Mouse (Mus musculus) heart, postnatal 25 days (tissue): Measurements from ENCODE around the gene Rab4a. TPM values are rescaled to one million over a fixed set of nuclear protein-coding genes. Genes with fewer than 3 reads are reported as not detected.

Experiments
- DNase-seq: peaks from one replicate; pipeline ENCODE4 v3.0.0; 2022; ENCODE audit warnings: low spot score
- intact Hi-C: fragments of 180-260 bp; cut with DNase I; formaldehyde crosslinking; loops from one replicate; pipeline ENCODE4 v1.15.1; 2025
- total RNA-seq, 2 experiments: library from RNA; stranded (reverse); gene quantifications; 2 replicates each; pipeline ENCODE4 v1.2.3; 2021

Rab4a gene
- total RNA-seq, 2 experiments from 2014 or later: 8.2 to 8.7 TPM

GRCm38 (mm10) chr8:123842086-123842485 is 36.3 kb downstream of the Rab4a start:
- intact Hi-C loops: no loop called here
- DNase-seq: no peak

- intact Hi-C loops: no loop called here
- DNase-seq: no peak
Measured at GRCm38 (mm10) chr8:123844341-123844740, 38.6 kb downstream of the Rab4a start.

- intact Hi-C loops: no loop called here
- DNase-seq: no peak
Measured at GRCm38 (mm10) chr8:123845114-123845513, 39.3 kb downstream of the Rab4a start.

- intact Hi-C loops: no loop called here
- no peak for DNase-seq
Measured at GRCm38 (mm10) chr8:123845991-123846390, 40.2 kb downstream of the Rab4a start.

GRCm38 (mm10) chr8:123846509-123846908 is 40.7 kb downstream of the Rab4a start:
- intact Hi-C loops: no loop called here
- no peak for DNase-seq

- intact Hi-C loops: no loop called here
Measured at GRCm38 (mm10) chr8:123847546-123847945, 41.8 kb downstream of the Rab4a start.

GRCm38 (mm10) chr8:123849352-123849751 is 43.6 kb downstream of the Rab4a start:
- DNase-seq: no peak
- intact Hi-C loops: no loop called here

More at GRCm38 (mm10) chr8:123847546-123847945, 41.8 kb downstream of the Rab4a start:
- DNase-seq: no peak

GRCm38 (mm10) chr8:123851590-123851989 is 45.8 kb downstream of the Rab4a start:
- intact Hi-C loops: no loop called here
- DNase-seq: no peak

- intact Hi-C loops: no loop called here
- DNase-seq: no peak
Measured at GRCm38 (mm10) chr8:123854252-123854651, 48.5 kb downstream of the Rab4a start.

- DNase-seq: no peak
- intact Hi-C loops: no loop called here
Measured at GRCm38 (mm10) chr8:123854733-123855475, 49.1 kb downstream of the Rab4a start.

GRCm38 (mm10) chr8:123857361-123857760 is 51.6 kb downstream of the Rab4a start:
- intact Hi-C loops: no loop called here
- no peak for DNase-seq

- intact Hi-C loops: no loop called here
- no peak for DNase-seq
Measured at GRCm38 (mm10) chr8:123858574-123858940, 52.8 kb downstream of the Rab4a start.

GRCm38 (mm10) chr8:123858941-123859647 is 53.3 kb downstream of the Rab4a start:
- peak; percentile 78 for DNase-seq
- intact Hi-C loops: no loop called here

- intact Hi-C loops: no loop called here
- DNase-seq: peak; percentile 16
Measured at GRCm38 (mm10) chr8:123859648-123860259, 54.0 kb downstream of the Rab4a start, which contains the start of gene Ccsap. Gene Ccsap, minus strand, starts transcription at chr8:123860209.

GRCm38 (mm10) chr8:123860386-123860785 is 54.6 kb downstream of the Rab4a start:
- intact Hi-C loops: no loop called here
- no peak for DNase-seq

- no peak for DNase-seq
- intact Hi-C loops: no loop called here
Measured at GRCm38 (mm10) chr8:123865786-123866185, 60.0 kb downstream of the Rab4a start.

GRCm38 (mm10) chr8:123866971-123867370 is 61.2 kb downstream of the Rab4a start:
- intact Hi-C loops: no loop called here
- DNase-seq: no peak

- intact Hi-C loops: no loop called here
- no peak for DNase-seq
Measured at GRCm38 (mm10) chr8:123872048-123872447, 66.3 kb downstream of the Rab4a start.

- intact Hi-C loops: no loop called here
- no peak for DNase-seq
Measured at GRCm38 (mm10) chr8:123873364-123873763, 67.6 kb downstream of the Rab4a start.

- no peak for DNase-seq
- intact Hi-C loops: no loop called here
Measured at GRCm38 (mm10) chr8:123874324-123874723, 68.5 kb downstream of the Rab4a start.

GRCm38 (mm10) chr8:123877865-123878264 is 72.1 kb downstream of the Rab4a start:
- intact Hi-C loops: no loop called here

More at GRCm38 (mm10) chr8:123877865-123878264, 72.1 kb downstream of the Rab4a start:
- DNase-seq: no peak
